Mouse (Mus musculus) C2C12 (cell line): Measurements from ENCODE around the gene Faf1.

Source experiments
- CEBPB ChIP-seq: IDR thresholded peaks from one replicate; pipeline ENCODE4 v1.6.1; 2011; ENCODE audit warnings: low read depth, mild to moderate bottlenecking, control low read depth, moderate library complexity
- CTCF ChIP-seq: IDR thresholded peaks from one replicate; pipeline ENCODE4 v1.5.1; 2011; ENCODE audit not compliant: control insufficient read depth, insufficient read depth, insufficient read length
- FOSL1 ChIP-seq: IDR thresholded peaks from one replicate; pipeline ENCODE4 v1.8.0; 2011; ENCODE audit warnings: mild to moderate bottlenecking, low read length; ENCODE audit not compliant: poor library complexity, insufficient read depth, severe bottlenecking
- MAX ChIP-seq: IDR thresholded peaks from one replicate; pipeline ENCODE4 v1.6.1; 2011; ENCODE audit warnings: mild to moderate bottlenecking, control low read depth
- MYOG ChIP-seq: IDR thresholded peaks from one replicate; pipeline ENCODE4 v1.6.1; 2011; ENCODE audit not compliant: control insufficient read depth, insufficient read length; ENCODE audit errors: extremely low read depth
- USF1 ChIP-seq: IDR thresholded peaks from one replicate; pipeline ENCODE4 v1.6.1; 2011; ENCODE audit warnings: low read depth, mild to moderate bottlenecking, control low read depth, moderate library complexity

DNA sequence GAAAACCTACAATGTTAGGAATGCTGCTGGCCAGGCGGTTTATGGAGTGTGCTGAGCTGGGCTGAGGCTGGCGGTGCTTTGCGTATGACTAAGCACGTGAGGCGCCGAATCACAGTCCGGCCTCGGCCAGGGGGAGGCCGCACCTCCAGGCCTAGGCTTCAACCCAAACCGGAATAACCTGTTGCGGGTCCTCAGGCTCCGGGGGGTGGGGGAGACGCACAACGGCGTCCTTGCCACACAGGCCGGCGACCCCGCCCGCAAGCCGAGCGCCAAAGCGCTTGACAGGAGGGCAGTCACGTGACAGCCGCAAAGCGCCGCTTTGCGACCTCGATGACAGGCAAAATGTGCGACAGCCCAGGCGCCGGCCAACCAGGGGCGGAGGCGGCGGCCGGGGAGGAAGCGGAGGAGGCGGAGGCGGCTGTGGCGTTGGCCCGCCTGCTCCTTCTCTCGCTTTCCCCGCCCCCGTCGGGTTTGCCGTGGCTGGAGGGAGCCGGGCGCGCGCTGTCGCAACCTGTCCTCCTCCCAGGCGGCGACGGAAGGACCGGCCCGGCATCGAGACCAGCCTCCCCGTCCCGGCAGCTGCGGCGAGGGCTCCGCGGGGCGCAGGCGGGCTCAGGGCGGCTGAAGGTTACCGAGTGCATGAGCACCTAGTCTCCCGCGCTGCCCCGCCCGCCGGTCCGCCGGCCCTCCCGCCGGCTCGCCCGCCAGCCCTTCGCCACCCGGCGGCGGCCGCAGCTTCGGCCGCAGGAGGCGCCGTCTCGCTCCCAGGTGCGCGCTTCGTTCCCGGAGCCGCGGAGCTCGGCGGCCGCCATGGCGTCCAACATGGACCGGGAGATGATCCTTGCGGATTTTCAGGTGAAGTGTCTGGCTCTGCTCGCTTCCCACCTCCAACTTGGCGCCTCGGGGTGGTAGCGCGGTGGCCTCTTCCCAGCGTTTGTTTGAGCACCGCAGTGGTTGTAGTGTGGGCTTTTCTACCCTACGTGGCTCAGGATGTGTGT is at the start of gene Faf1:
- TF ChIP-seq MYOG (no peak), USF1 (peak; percentile 93), MAX (peak; percentile 57), CTCF (peak; percentile 67), FOSL1 (no peak), CEBPB (no peak)
